Mouse (Mus musculus): Measurements from ENCODE around the gene Farp2.

DNA sequence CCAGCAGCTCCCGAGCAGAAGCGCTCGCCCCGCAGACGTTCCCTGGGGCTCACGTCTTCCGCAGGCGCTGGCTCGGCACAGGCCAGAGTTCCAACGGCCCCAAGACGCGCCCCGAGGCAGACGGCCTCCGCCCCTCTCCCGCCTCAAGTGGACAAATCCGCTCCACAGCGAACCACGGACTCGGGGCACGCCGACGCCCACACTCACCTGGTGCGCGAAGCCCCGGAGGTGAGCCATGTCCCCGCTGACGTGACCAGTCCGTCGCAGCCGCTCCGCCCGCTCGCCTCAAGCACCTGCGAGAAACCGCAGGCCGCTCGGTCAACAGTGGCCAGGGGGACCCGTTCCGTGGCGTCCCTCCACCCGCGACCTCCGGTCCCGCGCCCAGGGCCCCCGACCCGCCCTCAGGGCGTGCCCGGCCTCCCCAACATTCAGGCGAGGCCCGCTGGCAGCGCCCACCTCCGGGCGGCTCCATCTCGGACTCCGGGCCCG is 123.3 kb downstream of the Farp2 start:
- no peak for TF ChIP-seq POLR2A (IDR thresholded peaks at IDR 0.05; ENCODE audit: low read depth, low read length)
- TF ChIP-seq CTCF (conservative IDR thresholded peaks at IDR 0.05; ENCODE audit: insufficient read depth, insufficient read length, low read depth, low read length) = no peak

Data from kidney, adult 2 months (tissue).